Mouse (Mus musculus): ENCODE results near the gene Gm6993.

Gm6993 gene

DNA sequence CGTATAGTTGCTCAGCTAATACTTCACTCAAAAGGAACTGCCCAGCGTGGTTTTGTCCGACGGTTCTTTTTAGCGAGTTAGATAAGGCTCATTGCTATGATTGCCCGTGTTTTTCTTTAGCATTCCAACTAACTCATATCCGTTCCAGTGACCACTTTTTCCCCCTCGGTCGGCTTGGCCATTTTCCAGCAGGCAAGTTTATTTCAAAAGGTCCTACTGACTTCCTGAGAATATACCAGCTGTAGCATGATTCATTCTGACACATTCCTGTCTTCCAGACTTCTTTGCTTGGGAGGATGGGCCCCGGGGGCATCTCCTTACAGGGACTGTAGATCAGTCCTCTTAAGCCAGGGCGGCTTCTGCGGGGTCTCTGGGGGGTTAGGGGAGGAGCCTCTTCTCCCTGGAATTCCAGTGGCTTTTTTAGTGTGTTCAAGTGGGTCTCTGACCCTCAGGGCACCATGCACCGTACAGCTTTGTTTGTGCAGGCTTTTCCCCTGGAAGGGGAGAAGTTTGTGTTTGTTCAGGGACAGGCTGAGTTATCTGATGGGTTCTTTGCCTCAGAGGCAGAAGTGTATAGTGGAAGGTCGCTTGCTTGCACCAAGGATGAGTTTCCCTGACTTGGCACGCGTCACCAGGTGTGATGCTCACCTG is 30.9 kb downstream of the Gm6993 start:
- no peak for DNase-seq (ENCODE audit: low read depth, low spot score)

DNA sequence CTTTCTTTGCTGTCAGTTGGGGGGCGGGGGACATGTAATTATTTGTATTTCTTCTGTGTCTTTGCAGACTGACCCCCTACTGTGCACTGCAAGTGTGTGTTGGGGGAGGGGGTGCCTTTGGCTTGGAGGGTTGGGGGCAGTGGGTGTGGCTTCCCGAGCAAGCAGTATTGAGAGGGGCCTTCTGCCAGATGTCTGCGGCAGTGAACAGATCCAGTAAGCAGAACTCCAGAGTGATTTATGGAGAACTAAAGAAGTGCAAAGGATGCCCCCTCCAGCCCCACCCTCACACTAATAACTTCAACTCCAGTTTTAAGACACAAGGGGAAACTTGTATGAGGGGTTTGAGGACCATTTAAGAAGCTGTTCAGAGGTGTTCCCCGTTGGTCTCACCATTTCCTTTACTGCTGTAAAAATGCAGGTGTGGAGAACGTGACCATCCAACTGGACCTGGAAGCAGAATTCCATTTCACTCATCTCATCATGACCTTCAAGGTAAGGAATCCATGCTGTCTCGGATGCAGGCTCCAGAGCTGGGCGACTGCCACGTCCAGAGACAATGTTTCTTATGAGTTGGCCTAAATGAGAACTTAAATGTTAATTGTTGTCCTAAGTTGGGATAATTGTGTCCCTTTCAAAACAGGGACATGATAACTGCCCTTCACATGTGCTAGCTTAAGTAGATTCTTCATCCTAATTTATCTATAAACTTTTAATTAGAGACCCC is 31.6 kb downstream of the Gm6993 start:
- DNase-seq (ENCODE audit: low read depth, low spot score), result no peak

DNA sequence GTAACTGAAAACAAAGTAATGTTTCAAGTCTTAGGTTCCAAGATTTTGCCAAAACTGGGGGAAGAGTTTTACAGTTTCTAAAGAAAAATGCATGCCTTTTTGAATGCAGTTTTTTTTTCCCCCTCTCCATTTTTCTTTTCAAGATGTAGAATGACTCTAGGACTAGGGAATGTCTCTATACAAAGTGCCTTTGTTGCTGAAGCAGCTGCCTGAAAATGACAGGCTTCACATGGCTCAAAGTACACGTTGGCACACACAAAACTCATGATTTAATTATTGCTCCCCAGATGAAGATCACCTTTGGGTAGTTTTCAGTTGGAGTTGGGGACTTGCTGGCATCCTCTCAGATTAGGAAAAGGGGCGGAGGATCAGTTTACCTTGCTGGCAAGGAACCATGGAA is 32.3 kb downstream of the Gm6993 start:
- DNase-seq (ENCODE audit: low read depth, low spot score), result no peak

DNA sequence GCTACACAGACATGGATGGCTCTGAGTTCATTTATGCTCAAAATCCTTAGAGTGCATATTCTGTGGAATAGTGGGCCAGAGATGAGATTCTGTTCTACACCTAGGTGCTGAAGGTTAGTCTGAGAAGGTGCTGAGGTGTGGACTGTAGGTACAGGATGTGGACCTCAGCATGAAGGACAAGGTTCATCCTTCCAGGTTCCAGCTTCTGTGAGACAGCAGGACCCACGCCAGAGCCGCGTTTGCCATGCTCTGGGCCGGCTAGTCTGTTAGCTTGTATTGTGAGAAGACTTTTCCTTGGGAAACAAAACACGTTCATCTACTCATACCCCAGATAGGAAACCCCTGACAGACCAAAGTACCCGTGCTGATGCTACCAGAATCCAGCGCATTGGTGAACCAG is 33.1 kb downstream of the Gm6993 start:
- no peak for DNase-seq (ENCODE audit: low read depth, low spot score)

DNA sequence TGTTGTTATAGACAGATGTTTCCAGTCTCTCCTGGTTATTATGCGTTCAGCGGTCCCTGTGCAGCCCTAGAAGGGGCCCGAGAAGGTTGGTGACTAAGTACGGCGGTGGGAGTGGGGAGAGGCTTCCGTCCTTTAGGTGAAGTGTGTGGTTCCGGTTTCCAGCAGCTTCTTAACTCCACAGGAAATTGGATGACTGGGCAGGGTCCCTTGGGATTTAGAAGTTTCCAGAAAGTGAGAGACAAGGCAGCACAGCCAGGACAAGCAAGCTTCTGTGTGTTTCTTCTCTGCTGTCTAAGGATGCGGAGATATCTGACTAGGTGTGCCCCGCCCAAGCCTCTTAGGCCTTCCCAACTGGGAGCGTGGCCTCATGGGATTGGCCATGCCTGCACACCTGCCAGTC is 34.8 kb downstream of the Gm6993 start:
- no peak for DNase-seq (ENCODE audit: low read depth, low spot score)

DNA sequence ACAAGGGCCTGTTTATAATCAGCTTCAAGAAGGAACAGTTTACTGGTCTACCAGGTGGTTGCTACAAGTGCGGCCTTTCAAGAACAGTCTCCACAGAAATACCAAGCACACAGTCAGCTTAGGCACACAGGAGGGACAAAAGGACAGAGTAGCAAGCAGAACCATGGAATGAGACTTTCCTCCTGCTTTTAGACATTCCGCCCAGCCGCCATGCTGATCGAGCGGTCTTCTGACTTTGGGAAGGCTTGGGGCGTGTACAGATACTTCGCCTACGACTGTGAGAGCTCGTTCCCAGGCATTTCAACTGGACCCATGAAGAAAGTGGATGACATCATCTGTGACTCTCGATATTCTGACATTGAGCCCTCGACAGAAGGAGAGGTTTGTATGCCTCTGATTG is 37.7 kb downstream of the Gm6993 start:
- no peak for DNase-seq (ENCODE audit: low read depth, low spot score)

DNA sequence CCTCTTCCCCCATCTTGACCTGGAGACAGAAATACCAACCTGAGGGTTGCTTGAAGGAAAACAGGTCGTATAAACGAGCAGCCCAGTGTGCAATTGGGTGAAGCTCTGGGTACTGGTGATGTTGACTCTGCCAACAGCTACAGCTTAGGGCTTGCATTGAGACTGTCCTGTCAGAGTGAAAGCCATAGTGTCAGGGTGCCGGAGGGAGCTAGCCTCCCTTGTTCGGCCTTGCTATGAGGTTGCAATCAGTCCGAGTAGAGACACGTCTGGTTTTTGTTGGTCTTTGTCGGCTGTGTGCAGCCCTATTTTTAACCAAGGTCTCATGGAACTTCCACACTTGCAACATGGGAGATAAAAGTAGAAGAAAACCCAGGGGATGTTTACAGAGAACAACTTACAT is 39.7 kb downstream of the Gm6993 start:
- no peak for DNase-seq (ENCODE audit: low read depth, low spot score)

DNA sequence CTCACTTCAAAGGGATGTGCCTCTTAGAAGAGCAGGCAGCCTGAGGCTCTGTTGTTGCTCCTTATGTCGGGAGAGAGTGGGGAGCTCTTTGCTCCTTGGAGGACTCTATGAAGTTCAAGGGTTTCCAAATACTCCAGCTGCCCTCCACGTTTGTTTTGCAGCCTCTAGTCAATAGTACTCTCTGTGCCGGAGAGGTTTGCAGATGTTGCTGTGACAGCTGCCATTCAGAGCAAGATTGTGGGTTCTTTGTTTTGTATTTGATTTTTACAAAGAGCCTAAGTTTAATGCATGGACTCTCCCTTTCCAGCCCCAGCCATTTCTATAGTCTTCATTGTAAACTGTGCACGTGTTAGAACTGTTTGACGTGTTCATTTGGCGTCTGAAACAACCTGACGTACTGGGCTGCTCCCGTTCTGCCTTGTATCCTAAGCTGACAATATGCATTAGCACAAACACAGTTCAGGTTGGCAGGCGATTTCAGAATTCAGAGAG is 40.6 kb downstream of the Gm6993 start:
- no peak for DNase-seq (ENCODE audit: low read depth, low spot score)

DNA sequence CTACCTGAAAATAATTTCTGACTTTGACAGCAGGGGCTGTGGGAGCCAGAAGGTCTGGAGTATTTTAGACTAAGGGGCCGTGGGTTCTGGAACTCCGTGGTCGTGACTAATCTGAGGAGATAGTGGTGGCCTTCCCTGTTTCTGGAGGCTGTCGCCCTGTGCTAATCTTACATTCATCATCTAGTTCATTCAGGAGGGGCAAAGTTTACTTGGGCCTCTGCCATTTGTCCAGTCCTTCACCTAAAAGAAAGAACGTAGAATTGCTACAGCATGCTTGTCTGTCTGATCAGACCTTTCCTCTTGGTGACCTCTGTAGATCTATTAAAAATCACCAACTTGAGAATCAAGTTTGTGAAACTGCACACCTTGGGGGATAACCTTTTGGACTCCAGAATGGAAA is 41.7 kb downstream of the Gm6993 start:
- no peak for DNase-seq (ENCODE audit: low read depth, low spot score)

DNA sequence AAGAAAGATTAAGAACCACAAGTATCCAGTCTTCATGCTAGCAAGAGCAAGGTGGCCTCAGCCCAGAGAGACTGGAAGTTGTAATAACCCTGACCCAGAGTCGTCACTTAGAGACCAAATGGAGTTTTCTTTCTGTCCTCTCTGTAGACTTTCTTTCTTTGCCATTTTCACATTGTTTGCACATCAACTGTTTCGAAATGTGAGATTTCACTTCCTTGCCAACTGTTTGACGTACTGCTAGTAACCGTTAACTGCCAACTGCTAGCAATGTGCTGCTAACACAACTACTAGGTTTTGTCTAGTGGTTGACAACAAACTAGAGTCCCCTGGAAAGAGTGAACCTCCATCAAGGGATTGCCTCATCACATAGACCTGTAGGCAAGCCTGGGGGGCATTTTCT is 42.6 kb downstream of the Gm6993 start:
- DNase-seq (ENCODE audit: low read depth, low spot score), result no peak

DNA sequence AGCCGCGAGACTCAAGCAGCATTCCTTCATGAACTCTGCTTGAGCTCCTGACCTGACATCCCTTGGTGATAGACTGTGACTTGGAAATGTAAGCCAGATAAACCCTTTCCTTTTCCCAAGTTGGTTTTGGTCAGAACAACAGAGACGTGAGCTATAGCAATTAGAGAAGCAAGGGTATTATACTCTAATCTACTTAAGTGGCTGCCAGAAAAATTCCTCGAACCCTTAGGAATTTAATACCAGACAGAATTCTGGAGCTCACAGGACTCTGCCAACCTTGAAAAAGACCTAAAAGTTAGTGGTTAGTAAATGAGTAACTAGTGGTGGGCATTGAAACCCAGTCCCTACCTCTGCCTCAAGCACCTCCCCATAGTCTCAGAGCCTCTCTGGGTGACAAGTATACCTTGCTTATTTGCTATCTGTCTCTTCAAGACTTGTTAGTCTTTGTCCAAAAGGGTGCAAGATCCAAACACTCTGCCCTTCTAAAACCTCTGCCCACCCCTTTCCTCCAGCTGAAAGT is 43.1 kb downstream of the Gm6993 start:
- DNase-seq (ENCODE audit: low read depth, low spot score), result no peak

DNA sequence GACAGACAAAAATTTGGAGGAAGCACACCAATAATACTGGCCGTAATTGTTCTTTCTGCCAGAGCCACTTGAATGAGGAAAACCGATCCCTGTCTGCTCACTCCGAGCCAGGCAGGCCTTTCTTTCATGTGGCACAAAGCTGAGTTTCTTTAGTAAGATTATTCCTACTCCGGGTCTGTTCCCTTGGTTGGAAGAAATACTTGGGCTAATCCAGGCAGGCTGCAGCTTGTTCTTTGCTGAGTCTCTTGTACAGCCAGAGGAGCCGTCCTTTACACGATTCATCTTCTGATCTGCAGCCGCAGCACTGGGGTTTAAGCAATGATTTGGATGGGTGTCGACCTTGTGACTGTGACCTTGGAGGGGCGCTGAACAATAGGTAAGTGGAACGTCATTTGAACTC is 48.5 kb downstream of the Gm6993 start:
- DNase-seq (ENCODE audit: low read depth, low spot score), result no peak
